Mouse (Mus musculus): ENCODE measurements around the gene Nmt1. TPM values are rescaled to one million over a fixed set of nuclear protein-coding genes. Genes with fewer than 3 reads are reported as not detected.

The Nmt1 gene
- total RNA-seq, 2 experiments from 2014 or later = 61.0 to 62.1 TPM

DNA sequence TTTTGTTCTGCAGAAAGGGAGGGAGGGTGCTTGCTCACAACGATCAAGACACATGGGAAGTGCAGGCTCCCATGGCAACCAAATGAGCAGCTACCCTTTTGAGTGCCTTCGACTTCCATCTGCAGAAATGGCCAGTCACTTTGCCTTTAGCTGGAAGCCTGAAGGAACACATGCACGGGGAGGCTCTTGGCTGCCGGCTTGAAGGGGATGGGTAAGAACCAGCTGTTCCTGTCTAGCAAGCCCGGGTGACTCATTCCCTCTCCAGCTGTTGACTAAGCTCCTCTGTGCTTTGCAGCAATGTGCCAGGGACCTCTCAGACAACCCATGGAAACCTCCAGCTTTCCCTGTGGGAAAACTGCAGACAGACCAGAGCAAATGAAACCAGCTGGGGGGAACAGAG lies 24.8 kb upstream of the Nmt1 start:
- intact Hi-C loops (cut with DNase I) = no loop called here
- DNase-seq = peak; percentile 76 to 77

- no peak for DNase-seq
- intact Hi-C loops (cut with DNase I) = no loop called here
Measured at GRCm38 (mm10) chr11:103004852-103005251, 23.1 kb upstream of the Nmt1 start.

- intact Hi-C loops (cut with DNase I) = no loop called here
- DNase-seq = no peak
Measured at GRCm38 (mm10) chr11:103005254-103005981, 22.6 kb upstream of the Nmt1 start.

DNA sequence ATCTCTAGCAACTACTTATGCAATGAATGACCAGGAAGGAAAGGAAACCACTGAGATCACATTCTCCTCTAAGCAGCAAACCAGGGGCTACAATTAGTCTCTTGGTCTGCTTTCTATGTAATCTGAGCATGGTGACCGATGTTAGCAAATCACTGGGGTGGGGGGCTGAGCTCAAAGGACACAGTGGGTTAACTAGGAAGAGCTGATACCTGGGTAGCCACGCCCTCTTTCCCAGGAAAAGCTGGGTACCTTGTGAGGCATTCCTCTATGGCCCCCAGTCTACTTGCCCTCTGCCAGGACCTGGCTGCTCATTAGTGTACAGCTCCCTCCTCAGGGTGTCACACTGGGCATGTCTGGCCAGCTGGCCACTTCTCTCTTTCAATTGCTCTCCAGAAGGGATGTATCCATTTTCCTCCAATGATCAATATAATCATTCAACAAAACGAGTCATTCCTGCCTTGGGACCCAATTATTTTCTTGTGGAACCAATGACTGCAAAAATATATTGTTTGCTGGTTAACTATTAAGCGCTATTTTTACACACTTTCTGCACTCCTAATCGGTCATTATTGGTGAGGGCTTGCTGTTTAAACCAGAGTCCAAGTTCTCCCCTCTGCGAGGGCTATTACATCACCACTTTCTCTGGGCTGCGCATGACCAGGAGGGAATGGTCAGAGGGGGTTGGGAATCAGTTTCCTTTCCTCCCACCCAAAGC lies 21.5 kb upstream of the Nmt1 start:
- intact Hi-C loops (cut with DNase I) = no loop called here
- no peak for DNase-seq

- intact Hi-C loops (cut with DNase I) = no loop called here
- DNase-seq = peak in 1 of 2 experiments; percentile 40
Measured at GRCm38 (mm10) chr11:103007001-103007340, 21.0 kb upstream of the Nmt1 start.

DNA sequence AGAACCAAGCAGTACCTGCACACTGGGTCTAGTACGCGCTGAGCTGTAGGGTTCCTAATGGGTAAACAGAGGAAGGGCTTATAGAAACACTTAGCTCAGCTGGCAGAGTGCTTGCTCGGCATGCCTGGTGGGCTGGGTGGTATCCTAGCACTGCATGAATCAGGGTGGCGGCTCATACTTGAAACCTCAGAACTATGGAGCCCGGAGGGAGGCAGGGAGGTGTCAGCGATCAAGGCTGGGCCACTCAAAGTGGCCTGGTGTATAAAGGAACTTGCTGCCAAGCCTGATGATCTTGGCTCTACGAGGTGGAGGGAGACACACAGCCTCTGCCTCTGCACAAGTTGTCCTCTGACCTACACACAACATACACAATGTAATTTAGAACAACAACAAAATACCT lies 19.4 kb upstream of the Nmt1 start:
- no peak for DNase-seq
- intact Hi-C loops (cut with DNase I) = no loop called here

GRCm38 (mm10) chr11:103009208-103009607 lies 18.8 kb upstream of the Nmt1 start:
- no peak for DNase-seq
- intact Hi-C loops (cut with DNase I) = no loop called here

DNA sequence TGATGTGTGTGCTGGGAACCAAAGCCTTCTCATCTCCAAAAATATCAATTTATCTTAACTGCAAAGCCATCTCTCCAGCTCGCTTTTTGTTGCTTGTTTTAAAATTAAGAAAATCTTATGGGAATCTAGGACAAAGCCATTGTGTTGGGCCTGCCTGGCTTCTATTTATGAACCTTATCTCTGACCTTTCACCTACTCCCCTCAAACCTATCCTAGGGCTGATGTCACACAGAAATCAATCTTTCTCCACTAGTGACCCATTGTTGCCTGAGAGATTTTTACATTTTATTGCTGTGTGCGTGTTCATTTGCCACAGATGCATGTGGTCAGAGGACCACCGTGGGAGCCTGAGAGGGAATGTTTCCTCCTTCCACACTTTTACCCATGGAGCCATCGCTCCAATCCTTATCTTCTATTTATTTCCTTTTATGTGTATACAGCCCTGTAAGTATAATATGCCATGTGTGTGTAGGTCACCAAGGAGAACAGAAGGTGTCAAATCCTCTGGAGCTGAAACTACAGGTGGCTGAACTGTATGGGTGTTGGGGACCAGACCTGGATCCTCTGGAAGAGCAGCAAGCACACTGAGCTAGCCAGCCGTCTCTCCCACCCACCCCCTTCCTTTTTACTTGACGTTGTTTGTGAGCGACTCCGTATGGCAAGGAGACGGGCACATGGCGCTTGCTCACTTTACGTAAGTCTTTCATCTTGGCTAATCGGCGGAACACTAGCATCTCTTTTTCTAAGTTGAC lies 17.4 kb upstream of the Nmt1 start:
- no peak for DNase-seq
- intact Hi-C loops (cut with DNase I) = no loop called here

- no peak for DNase-seq
- intact Hi-C loops (cut with DNase I) = no loop called here
Measured at GRCm38 (mm10) chr11:103011206-103011497, 16.8 kb upstream of the Nmt1 start.

DNA sequence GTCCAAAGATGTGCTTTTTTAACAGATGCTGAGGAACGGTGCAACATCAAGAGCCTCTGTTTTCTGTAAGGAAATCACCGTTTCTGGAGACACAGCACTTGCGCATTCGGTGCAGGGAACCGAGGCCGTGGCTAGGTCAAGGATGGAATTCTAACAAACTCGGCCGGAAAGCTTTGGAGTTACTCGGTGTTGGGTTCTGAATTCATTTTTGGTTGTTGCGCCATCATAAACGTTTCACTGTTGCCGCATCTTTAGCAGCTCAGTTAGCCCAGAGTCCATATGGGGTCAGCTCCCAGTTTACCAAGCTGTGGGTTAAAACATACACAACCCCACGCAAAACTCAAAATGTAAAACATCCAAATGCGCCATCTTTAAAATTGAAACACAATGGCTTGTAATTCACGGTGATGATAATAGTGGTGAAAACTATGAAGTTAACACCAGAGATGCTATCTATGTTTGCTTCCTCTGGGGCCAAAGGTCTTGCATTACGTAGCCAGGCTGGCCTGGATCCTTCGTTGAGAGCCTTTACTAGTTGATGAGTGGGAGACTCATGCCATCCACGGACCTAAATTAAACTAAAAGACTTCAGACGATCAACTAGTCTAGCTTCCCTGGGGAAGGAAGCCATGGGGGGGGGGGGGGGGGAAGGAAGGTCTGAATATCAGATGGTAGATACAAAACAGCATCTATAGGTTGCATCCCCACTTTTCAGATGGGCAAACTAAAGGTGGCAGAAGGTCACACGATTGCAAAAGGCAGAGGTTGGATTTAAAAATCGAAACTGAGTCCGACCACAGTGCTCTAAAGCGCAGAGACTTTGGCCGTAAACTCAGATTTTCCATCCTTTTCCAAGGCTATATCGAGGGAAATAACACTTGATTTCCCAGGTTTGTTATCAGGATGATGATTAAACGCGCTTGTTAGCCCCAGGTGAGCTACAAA lies 11.8 kb upstream of the Nmt1 start:
- intact Hi-C loops (cut with DNase I) = no loop called here
- no peak for DNase-seq

- intact Hi-C loops (cut with DNase I) = no loop called here
- peak; percentile 100 for DNase-seq
Measured at GRCm38 (mm10) chr11:103016930-103017329, 11.1 kb upstream of the Nmt1 start.

DNA sequence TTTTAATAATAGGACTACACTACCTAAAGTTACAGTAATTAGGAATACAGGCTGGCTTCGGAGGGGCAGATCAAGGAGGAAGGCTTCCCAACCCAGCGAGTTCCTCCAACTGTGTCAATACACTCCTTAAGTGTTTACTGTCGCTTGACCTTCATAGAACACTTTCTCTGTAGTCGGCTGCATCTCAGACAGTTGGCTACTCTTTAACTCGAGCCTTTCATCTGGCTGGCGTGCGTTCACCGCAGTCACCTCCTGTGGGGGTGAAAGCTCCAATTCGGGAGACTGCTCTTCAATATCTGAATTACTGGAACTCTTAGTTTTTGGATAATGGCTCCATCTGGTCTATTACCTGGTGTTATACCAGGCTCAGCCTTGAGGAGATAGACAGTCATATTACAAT lies 10.3 kb upstream of the Nmt1 start:
- intact Hi-C loops (cut with DNase I) = no loop called here

GRCm38 (mm10) chr11:103018860-103019259 lies 9.1 kb upstream of the Nmt1 start:
- DNase-seq = no peak
- intact Hi-C loops (cut with DNase I) = no loop called here

More for the DNA sequence above, 10.3 kb upstream of the Nmt1 start:
- DNase-seq = no peak

DNA sequence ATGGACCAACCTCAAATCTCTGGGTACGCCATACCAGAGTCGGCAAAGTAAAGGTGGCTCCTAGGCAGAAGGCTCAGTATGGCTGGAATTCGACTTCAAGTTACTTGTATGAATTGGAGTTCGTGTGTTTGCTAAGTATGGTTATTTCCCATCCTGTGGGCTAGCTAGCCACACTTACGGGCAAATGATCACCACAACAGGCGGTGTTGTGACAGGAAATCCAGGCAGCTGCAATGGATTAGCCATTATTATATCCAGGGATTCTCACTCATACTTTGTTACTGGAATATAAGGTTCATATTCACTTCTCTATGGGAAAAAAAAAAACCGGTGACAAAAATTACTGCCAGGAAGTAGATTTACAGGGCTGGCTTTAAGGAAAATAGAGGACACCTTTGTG lies 8.7 kb upstream of the Nmt1 start:
- DNase-seq = no peak
- intact Hi-C loops (cut with DNase I) = no loop called here

GRCm38 (mm10) chr11:103020713-103021335 lies 7.2 kb upstream of the Nmt1 start:
- intact Hi-C loops (cut with DNase I) = no loop called here
- no peak for DNase-seq

DNA sequence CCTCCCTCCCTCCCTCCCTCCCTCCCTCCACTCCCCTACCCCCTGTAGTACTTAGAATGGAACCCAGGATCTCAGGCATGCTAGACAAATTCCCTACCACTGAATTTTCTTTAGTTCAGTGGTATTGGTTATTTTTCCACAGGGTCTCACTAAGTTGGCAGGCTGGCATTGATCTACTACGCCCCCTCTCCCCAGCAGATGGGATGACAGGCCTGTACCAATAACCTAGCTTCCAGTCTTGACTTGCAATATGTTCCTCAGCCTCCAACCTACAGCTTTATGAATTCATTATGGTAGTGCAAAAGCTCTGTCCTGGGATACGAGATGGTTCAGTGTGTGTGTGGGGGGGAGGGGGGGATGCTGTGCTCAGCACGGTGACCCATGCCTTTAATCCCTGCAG lies 4.0 kb upstream of the Nmt1 start:
- intact Hi-C loops (cut with DNase I) = no loop called here
- no peak for DNase-seq

GRCm38 (mm10) chr11:103026901-103027300 lies 1.1 kb upstream of the Nmt1 start:
- no peak for DNase-seq
- intact Hi-C loops (cut with DNase I) = no loop called here

- DNase-seq = no peak
Measured at GRCm38 (mm10) chr11:103027570-103028175, 317 bp upstream of the Nmt1 start.

DNA sequence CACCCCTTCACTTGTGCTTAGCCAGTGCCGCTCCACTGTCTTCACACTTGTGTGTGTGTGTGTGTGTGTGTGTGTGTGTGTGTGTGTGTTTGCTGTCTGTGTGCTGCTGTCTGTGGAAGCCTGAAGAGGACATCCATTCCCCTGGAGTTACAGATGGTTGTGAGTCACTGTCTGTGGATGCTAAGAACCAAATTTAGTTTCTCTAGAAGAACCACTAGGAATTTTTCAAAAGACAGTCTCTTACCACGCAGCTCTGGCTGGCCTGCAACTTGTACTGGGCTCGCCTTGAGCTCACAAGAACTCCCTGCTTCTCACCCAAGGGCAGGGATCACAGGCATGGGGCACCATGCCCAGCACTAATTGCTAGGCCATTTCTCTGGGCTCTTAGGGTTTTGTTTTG lies 5.0 kb downstream of the Nmt1 start:
- no peak for DNase-seq
- intact Hi-C loops (cut with DNase I) = no loop called here

More at GRCm38 (mm10) chr11:103027570-103028175, 317 bp upstream of the Nmt1 start:
- intact Hi-C loops (cut with DNase I) = no loop called here

DNA sequence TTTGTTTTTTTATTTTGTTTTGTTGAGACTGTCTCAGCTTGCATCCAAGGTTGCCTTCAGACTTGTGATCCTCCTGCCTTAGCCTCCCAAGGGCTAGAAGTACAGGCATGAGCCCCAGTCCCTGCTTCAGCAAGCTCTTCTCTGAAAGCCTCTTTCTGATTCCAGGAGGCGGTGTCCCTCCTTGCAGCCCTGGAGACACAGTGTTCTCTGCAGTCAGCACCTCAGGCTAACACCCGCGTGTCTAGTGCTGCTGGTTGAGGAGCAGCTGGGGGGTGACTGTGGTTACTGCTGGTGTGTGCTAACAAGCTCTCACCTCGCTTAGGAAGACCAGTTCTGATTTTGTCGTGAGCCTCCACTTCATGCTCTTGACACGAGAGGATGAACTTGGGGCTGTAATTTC lies 7.0 kb downstream of the Nmt1 start:
- DNase-seq = no peak
- intact Hi-C loops (cut with DNase I) = no loop called here

Measured in heart, postnatal 14 days (tissue).